Mouse (Mus musculus) hindbrain, embryonic 13.5 days (tissue): ENCODE results near the gene Adcy5. TPM values are rescaled to one million over a fixed set of nuclear protein-coding genes. Genes with fewer than 3 reads are reported as not detected.

ENCODE experiments used
- ATAC-seq: fragments of 200-750 bp; cut with Nextera tagmentation; 2 replicates; pipeline ENCODE4 v1.8.0; 2017; ENCODE audit warnings: moderate TSS enrichment; ENCODE audit not compliant: low FRiP score
- H3K27ac ChIP-seq: fragments of 300-500 bp; sonication (generic); 2 replicates; pipeline ENCODE4 v1.5.1; 2015; ENCODE audit warnings: inconsistent platforms, mild to moderate bottlenecking, moderate library complexity
- H3K27me3 ChIP-seq: fragments of 300-500 bp; sonication (generic); 2 replicates; pipeline ENCODE4 v1.6.1; 2015; ENCODE audit warnings: mild to moderate bottlenecking, inconsistent platforms
- H3K36me3 ChIP-seq: fragments of 300-500 bp; sonication (generic); 2 replicates; pipeline ENCODE4 v1.6.1; 2015; ENCODE audit warnings: mild to moderate bottlenecking, inconsistent platforms
- H3K4me1 ChIP-seq: fragments of 300-500 bp; sonication (generic); replicated peaks from 2 replicates; pipeline ENCODE4 v1.6.1; 2015; ENCODE audit warnings: inconsistent platforms
- H3K4me2 ChIP-seq: fragments of 300-500 bp; sonication (generic); 2 replicates; pipeline ENCODE4 v1.6.1; 2015; ENCODE audit warnings: inconsistent platforms, mild to moderate bottlenecking, moderate library complexity
- H3K4me3 ChIP-seq: fragments of 300-500 bp; sonication (generic); 2 replicates; pipeline ENCODE4 v1.5.1; 2015; ENCODE audit warnings: mild to moderate bottlenecking, inconsistent platforms
- H3K9ac ChIP-seq: fragments of 300-500 bp; sonication (generic); 2 replicates; pipeline ENCODE4 v1.6.1; 2015; ENCODE audit warnings: mild to moderate bottlenecking, inconsistent platforms
- H3K9me3 ChIP-seq: fragments of 300-500 bp; sonication (generic); 2 replicates; pipeline ENCODE4 v1.6.1; 2016; ENCODE audit warnings: inconsistent platforms
- WGBS: fragments of 180-500 bp; shearing (Covaris S2); methylation state at CpG from one replicate; pipeline ENCODE4 v1.1.7; 2015; 5-methylcytosine and 5-hydroxymethylcytosine counted together
- polyA plus RNA-seq: library from polyadenylated mRNA; unstranded; fragments of >200 nt; fragmentation: Nextera tagmentation; extraction: Ambion mirVana; gene quantifications from 2 replicates; pipeline ENCODE4 v1.2.1, GENCODE M21; 2015

Adcy5 gene
- polyA plus RNA-seq, 1 experiment from 2014 or later = 5.0 TPM

DNA sequence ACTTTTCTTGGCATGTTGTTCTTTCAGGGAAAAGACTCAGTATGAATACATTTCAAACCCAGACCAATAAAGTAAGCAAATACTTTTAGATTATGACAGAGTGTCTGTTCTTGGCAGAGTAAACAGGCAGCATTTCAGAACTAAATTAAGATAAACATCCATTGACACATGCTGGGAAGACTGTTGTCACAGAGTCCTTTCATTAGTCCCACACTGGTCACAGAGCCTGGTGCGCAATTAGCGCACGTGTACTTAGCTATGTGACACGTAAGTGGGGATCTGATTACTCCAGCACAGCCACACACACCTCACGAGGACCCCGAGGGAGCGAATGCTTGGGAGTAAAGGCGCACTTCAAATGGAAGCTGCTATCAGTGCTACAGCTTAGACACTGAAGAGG lies 156.9 kb downstream of the Adcy5 start:
- Histone ChIP-seq H3K4me1 (peaks cover 10% of the 10 kb centered on the region), H3K9ac (no peak overlapping the region), H3K27ac (no peak overlapping the region), H3K36me3 (peaks cover 20% of the 10 kb centered on the region), H3K27me3 (no peaks in the 10 kb centered on the region), H3K4me3 (no peak overlapping the region), H3K9me3 (no peaks in the 10 kb centered on the region), H3K4me2 (no peak overlapping the region)
- no peak for ATAC-seq
- WGBS = 48% methylated on average over 8 of the region's 8 CpGs

DNA sequence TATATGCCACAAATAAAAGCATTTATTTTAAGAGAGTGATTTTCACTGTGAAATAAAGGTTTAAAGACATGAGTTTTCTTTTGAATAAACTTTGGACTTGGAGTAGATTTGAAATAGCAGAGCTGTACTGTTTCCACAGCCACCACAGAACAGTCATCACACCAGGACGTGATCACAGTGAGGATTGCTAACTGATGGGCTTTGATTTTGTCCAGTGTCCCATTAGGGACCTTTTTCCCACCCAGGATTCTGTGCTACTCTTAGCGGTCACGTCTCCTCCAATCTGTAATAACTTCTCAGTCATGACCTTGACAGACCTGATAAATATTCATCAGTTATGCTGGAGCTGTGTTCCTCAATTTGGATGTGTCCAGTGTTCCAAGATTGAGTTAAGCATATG lies 160.8 kb downstream of the Adcy5 start:
- WGBS = 37% methylated on average over 3 of the region's 3 CpGs
- ATAC-seq = no peak
- H3K4me1 ChIP-seq = peaks cover 15% of the 10 kb centered on the region

DNA sequence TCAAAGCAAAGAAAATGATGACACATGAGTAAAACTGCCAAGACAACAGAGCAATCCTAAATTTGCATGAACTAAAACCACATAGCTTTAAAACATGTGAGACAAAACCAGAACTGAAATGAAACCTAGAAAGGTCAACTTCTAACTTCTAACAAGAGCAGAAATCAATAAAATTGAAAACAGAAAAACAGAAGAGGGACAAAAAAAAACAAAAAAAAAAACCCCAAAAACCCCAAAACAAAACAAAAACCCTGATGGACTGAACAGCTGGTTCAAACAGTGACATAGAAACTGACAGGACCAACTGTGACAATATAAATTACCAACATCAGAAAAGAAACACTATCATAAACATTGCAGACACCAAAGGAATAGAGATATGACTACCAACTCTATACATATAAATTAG lies 162.2 kb downstream of the Adcy5 start:
- no peaks in the 10 kb centered on the region for H3K9me3 ChIP-seq
- peaks cover 12% of the 10 kb centered on the region for H3K36me3 ChIP-seq
- no peak for ATAC-seq
- no peak overlapping the region for H3K4me3 ChIP-seq
- no peaks in the 10 kb centered on the region for H3K27me3 ChIP-seq
- H3K4me1 ChIP-seq = peaks cover 9% of the 10 kb centered on the region
- H3K27ac ChIP-seq = no peak overlapping the region
- H3K9ac ChIP-seq = no peak overlapping the region
- no peak overlapping the region for H3K4me2 ChIP-seq

More for the DNA sequence above, 160.8 kb downstream of the Adcy5 start:
- no peak overlapping the region for H3K4me3 ChIP-seq
- H3K9me3 ChIP-seq = no peaks in the 10 kb centered on the region
- no peaks in the 10 kb centered on the region for H3K27me3 ChIP-seq
- H3K27ac ChIP-seq = no peak overlapping the region
- peaks cover 12% of the 10 kb centered on the region for H3K36me3 ChIP-seq
- H3K4me2 ChIP-seq = no peak overlapping the region
- no peak overlapping the region for H3K9ac ChIP-seq

DNA sequence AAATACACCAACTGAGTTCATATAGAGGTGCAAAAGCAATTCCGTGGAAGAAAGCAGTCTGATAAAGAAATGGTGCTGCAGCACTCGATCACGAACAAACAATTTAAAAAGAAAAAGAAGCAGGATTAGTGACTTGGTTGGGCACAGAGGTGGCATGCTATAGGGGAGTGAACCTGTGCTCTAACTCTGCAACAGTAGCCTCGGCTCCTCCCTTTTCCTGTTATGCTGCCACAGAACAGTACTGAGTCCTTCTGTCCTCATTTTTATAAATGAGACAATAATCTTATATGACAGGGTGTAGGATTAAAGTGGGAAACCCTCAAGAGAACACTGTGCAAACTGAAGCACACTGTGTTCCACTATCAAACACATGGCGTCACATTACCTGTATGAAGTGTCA lies 162.8 kb downstream of the Adcy5 start:
- Histone ChIP-seq H3K4me3 (no peak overlapping the region), H3K4me2 (no peak overlapping the region), H3K27ac (no peak overlapping the region), H3K9me3 (no peaks in the 10 kb centered on the region), H3K4me1 (peaks cover 5% of the 10 kb centered on the region), H3K27me3 (no peaks in the 10 kb centered on the region), H3K9ac (no peak overlapping the region), H3K36me3 (peaks cover 12% of the 10 kb centered on the region)
- ATAC-seq = no peak
- WGBS = 88% methylated on average over 5 of the region's 5 CpGs

DNA sequence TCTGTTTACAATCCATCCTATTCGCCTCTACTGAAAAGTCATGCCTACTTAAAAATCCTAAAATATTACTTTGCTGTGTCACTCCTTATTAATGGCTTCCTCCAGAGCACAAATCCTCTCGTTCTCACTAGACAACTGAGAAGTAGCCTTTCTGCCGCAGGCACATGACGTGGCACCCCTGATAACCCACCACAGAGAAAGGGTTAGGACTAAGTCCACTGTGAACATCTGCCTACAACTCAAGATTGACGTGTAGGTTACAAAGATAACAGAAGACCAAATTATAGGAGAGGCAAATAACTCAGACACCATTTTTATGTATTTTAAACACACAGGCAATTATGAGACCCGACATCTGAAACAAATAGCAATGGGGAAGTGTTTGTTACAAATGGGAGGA lies 163.7 kb downstream of the Adcy5 start:
- Histone ChIP-seq H3K27ac (no peak overlapping the region), H3K36me3 (peaks cover 7% of the 10 kb centered on the region), H3K9ac (no peak overlapping the region), H3K4me1 (peaks cover 5% of the 10 kb centered on the region), H3K27me3 (no peaks in the 10 kb centered on the region), H3K4me2 (no peak overlapping the region), H3K9me3 (no peaks in the 10 kb centered on the region), H3K4me3 (no peak overlapping the region)
- no peak for ATAC-seq
- 83% methylated on average over 6 of the region's 6 CpGs for WGBS

DNA sequence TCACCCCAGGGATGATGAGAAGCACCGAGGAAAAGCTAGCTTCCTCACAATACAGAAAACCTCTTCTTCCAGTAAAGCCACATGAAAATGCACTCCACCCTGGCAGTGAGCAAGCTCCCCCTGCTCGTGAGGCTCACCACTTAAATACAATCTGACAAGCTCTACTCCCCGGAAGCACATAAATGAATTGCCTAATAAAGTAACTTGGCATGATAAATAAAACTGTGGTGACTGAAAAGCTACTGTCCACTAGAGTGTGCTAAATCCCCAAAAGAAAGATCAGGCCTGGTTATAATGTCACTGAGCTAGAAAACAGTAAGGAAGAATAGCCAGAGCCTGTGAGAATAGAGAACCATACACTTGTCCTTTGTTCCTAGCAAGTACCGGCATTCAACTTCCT lies 164.7 kb downstream of the Adcy5 start:
- H3K27ac ChIP-seq = no peak overlapping the region
- H3K4me2 ChIP-seq = no peak overlapping the region
- WGBS = 32% methylated on average over 4 of the region's 4 CpGs
- H3K9me3 ChIP-seq = no peaks in the 10 kb centered on the region
- ATAC-seq = peak; percentile 83
- H3K4me1 ChIP-seq = peaks cover 5% of the 10 kb centered on the region
- no peak overlapping the region for H3K4me3 ChIP-seq
- H3K27me3 ChIP-seq = no peaks in the 10 kb centered on the region
- no peak overlapping the region for H3K9ac ChIP-seq
- no peaks in the 10 kb centered on the region for H3K36me3 ChIP-seq

DNA sequence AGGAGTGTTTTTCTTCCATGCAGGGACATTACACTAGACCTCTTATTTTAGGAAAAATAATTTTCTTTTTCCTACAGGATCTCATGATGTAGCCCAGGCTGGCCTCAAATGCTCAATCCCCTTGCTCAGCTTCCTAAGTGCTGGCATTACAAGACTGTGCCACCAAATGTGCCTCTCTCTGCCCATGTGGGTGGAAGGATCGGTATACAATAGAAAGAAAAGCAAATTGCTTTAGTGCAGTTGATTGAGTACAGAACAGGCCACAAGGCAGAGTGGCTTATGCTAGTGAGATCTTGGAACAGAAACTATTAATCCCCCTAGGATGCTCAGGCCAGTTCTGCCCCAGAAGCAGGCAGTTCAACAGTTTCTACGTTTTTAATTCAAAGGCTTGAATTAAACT lies 165.1 kb downstream of the Adcy5 start:
- no peak overlapping the region for H3K27ac ChIP-seq
- H3K4me3 ChIP-seq = no peak overlapping the region
- peak; percentile 43; the same call in 1 of the 2 replicates for ATAC-seq
- no peaks in the 10 kb centered on the region for H3K9me3 ChIP-seq
- 75% methylated on average over 2 of the region's 2 CpGs for WGBS
- no peaks in the 10 kb centered on the region for H3K27me3 ChIP-seq
- no peak overlapping the region for H3K4me2 ChIP-seq
- H3K36me3 ChIP-seq = no peaks in the 10 kb centered on the region
- H3K9ac ChIP-seq = no peak overlapping the region
- peaks cover 5% of the 10 kb centered on the region for H3K4me1 ChIP-seq

DNA sequence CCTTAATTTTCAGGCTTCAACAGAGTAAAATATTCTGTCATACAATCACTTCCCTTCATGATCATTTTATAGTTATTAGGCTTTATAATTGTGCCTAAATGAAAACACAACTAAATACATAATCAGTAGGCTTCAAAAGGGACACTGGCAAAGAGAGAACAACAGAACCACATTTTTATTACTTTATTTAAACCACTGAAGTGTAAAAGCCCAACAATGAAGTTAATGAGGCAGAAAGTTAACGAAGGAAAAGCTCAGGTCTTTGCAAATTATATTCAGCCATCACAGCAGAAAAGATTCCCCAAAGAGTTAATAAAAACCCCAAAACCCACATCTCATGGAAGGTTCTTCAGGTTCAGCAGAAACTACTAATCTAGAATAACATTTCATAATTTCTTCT lies 175.8 kb downstream of the Adcy5 start:
- ATAC-seq = no peak
- Histone ChIP-seq H3K9ac (no peak overlapping the region), H3K27ac (no peak overlapping the region), H3K9me3 (no peaks in the 10 kb centered on the region), H3K4me3 (no peak overlapping the region), H3K4me1 (no peaks in the 10 kb centered on the region), H3K27me3 (no peaks in the 10 kb centered on the region), H3K36me3 (peaks cover 9% of the 10 kb centered on the region), H3K4me2 (no peak overlapping the region)
- WGBS = 27% methylated on average over 1 of the region's 1 CpGs

Other genes with a start within 250 kb of the Adcy5 start
- gene Hacd2, start 132.4 kb upstream of the Adcy5 start, polyA plus RNA-seq = 39.2 and 42.5 TPM in 2 replicates
- 43.6 and 44.3 TPM in 2 replicates for gene Sec22a, start 209.0 kb downstream of the Adcy5 start, polyA plus RNA-seq